Mouse (Mus musculus): ENCODE data around the gene Cdr2. TPM values are rescaled to one million over a fixed set of nuclear protein-coding genes. Genes with fewer than 3 reads are reported as not detected.
"Not testable (repeated sequence)": the region's sequence is repeated elsewhere in the genome, so short reads cannot be mapped to it uniquely, and the experiment has no call there.

Gene Cdr2
- polyA plus RNA-seq, 1 experiment from 2014 or later: 39.3 TPM

DNA sequence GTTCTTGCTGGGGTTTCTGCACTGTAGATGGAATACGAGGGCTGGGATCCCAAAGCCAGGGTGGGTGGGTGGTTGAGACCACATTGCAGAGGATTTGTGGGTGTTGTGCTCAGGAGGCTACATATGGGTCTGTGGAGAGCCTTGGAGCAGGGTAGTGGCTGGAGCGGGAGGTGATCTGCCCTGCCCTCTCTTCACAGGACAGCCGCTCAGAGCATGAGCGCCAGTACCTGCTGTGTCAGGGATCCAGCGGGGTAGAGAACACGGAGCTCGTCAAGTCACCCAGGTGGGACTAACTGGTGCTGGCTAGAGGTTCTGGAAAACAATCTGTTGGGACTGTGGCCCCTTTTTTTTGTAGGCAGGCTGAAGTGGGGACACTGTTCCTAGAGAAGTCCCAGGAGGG is 49.0 kb downstream of the Cdr2 start:
- Histone ChIP-seq H3K27me3 (replicated peaks) (no peaks in the 10 kb centered on the region), H3K4me3 (no peak overlapping the region), H3K4me1 (peaks cover 20% of the 10 kb centered on the region), H3K4me2 (0 out of 2 replicates have a peak overlapping the region, but pooled peaks have one; percentile 3), H3K9me3 (replicated peaks) (no peaks in the 10 kb centered on the region), H3K9ac (peak overlapping the region; percentile 15), H3K27ac (peak overlapping the region; percentile 54), H3K36me3 (peaks cover 98% of the 10 kb centered on the region)
- 83% methylated on average over 7 of the region's 7 CpGs for WGBS (ENCODE audit: insufficient replicate concordance)
- ATAC-seq: peak; percentile 26; the same call in 1 of the 2 replicates

DNA sequence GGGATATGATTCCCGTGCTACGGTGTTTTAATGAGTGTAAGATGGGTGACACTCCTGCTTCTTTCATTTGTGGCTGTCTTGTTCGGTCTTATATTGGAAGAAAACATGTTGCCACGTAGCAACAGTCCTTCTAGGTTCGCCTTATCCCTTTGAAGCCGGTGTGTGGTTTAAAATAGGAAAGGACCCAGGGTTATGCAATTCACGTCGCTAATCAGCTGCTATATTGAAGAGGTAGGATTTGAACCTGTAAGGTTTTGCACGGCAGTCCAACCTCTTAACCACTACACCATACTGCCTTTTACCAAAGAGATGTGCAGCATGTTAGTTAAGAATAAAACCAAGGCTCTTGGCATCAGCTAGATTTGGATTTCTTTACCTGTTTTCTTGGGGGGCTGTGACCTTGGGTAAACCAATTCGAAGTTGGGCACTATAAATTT is 63.6 kb downstream of the Cdr2 start:
- ATAC-seq: peak; percentile 77
- Histone ChIP-seq H3K27me3 (replicated peaks) (no peaks in the 10 kb centered on the region), H3K4me2 (peak overlapping the region; percentile 95), H3K36me3 (peaks cover 24% of the 10 kb centered on the region), H3K4me1 (peaks cover 39% of the 10 kb centered on the region), H3K9me3 (replicated peaks) (no peaks in the 10 kb centered on the region), H3K9ac (peak overlapping the region; percentile 96), H3K4me3 (peak overlapping the region; percentile 96), H3K27ac (peak overlapping the region; percentile 95)
- 6% methylated on average over 10 of the region's 10 CpGs for WGBS (ENCODE audit: insufficient replicate concordance)

DNA sequence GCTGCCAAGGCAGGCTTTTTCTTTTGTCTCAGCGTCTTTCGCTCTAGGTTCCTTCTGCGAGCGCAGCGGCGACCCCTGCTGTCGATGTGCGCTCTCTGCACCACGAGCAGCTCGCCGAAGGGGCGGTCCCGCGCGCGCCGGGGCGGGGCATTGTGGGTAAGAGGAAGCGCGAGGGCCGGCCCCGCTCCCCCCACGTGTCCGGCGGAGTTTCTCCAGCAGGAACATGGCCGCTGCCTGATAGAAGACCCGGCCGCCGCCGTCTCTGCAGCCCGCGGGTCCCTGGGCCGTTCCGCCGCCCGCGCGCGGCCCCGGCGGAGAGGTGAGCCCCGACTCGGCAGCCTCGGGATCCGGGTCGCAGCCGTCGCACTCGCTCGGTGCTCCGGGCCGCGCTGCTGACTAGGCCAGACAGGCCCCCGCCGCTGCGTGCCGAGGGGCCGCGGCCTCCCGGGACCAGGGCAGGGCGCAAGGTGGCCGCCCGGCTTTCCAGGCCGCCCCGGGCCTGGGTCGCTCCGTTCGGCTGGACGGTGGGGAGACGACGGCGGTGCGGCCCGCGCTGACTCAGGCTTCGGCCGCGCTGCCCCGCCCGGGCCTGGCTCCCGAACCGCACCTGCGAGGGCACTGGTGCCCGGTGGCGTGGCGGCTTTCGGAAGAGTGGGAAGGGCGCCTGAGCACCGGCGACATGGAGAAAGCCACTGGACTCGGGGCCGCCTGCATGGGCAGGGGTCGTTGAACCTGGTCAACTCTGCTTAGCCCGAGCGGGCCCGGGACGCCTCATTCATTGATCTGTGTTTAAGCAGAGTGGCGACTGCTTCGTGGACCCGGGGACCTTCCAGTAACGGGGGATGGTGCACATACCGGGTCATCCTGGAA is 64.3 kb downstream of the Cdr2 start, which contains the start of gene Polr3e:
Gene Polr3e (plus strand): TSS at position 153 of the 870 bp plus-strand sequence.
- peaks cover 18% of the 10 kb centered on the region for H3K36me3 ChIP-seq
- under 1% methylated on average over 97 of the region's 102 CpGs for WGBS (ENCODE audit: insufficient replicate concordance)
- H3K9me3 ChIP-seq (replicated peaks): no peaks in the 10 kb centered on the region
- peak within 1 kb of the TSS; percentile 95 for H3K27ac ChIP-seq
- peaks cover 39% of the 10 kb centered on the region for H3K4me1 ChIP-seq
- peak; percentile 88 for ATAC-seq
- peak within 1 kb of the TSS; percentile 95 for H3K4me2 ChIP-seq
- peak within 1 kb of the TSS; percentile 96 for H3K4me3 ChIP-seq
- peak within 1 kb of the TSS; percentile 96 for H3K9ac ChIP-seq
- H3K27me3 ChIP-seq (replicated peaks): no peaks in the 10 kb centered on the region

DNA sequence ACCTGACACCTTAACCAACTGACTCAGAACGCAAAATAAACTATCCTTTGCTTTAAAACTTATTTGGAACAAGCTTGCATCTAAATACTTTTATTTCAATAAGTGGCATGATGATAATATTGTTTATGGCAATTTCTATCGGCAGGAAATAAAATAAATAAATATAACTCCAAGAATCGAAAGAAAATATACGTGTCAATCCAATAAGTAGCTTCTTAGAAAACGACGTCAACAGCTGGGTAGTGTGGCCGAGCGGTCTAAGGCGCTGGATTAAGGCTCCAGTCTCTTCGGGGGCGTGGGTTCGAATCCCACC is 64.9 kb downstream of the Cdr2 start:
- Histone ChIP-seq H3K9ac (peak overlapping the region; percentile 96; the same call in 1 of the 2 replicates), H3K4me2 (peak overlapping the region; percentile 95), H3K4me1 (peaks cover 39% of the 10 kb centered on the region), H3K9me3 (replicated peaks) (no peaks in the 10 kb centered on the region), H3K27me3 (replicated peaks) (no peaks in the 10 kb centered on the region), H3K27ac (no peak overlapping the region), H3K4me3 (peak overlapping the region; percentile 96), H3K36me3 (peaks cover 13% of the 10 kb centered on the region)
- ATAC-seq: no peak
- WGBS (ENCODE audit: insufficient replicate concordance): 4% methylated on average over 12 of the region's 12 CpGs

DNA sequence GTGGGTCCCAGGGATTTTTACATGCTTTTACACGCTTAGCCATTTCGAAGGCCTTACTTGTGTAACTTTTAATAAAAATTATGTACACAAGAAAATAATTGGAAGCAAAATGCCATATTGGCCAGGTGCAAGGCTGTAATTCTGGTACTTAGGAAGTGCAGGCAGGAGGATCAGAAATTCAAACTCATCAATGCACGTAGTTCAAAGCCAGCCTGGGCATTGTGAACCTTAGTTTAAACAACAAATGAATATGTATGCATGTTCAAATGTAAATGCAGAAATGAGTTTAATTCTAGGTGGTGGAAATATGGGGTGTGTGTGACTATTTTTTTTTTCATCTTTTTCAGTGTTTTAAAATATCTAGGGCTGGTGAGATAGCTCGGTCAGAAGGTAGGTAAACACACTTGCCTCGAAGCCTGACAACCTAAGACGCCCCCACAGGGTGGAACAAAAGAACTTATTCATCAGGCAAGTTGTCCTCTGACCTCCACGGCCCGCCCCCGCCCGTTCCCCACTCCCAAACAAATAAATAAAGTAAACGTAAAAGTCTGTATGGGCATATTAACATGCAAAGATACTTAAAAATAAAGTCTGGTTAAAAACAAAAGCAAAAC is 65.7 kb downstream of the Cdr2 start:
- WGBS (ENCODE audit: insufficient replicate concordance): 35% methylated on average over 11 of the region's 11 CpGs
- Histone ChIP-seq H3K27ac (peak overlapping the region; percentile 64), H3K27me3 (replicated peaks) (no peaks in the 10 kb centered on the region), H3K4me1 (peaks cover 39% of the 10 kb centered on the region), H3K36me3 (peaks cover 6% of the 10 kb centered on the region; the same call in 1 of the 2 replicates), H3K9me3 (replicated peaks) (no peaks in the 10 kb centered on the region), H3K4me3 (peak overlapping the region; percentile 96), H3K9ac (peak overlapping the region; percentile 43), H3K4me2 (peak overlapping the region; percentile 95)
- no peak for ATAC-seq

DNA sequence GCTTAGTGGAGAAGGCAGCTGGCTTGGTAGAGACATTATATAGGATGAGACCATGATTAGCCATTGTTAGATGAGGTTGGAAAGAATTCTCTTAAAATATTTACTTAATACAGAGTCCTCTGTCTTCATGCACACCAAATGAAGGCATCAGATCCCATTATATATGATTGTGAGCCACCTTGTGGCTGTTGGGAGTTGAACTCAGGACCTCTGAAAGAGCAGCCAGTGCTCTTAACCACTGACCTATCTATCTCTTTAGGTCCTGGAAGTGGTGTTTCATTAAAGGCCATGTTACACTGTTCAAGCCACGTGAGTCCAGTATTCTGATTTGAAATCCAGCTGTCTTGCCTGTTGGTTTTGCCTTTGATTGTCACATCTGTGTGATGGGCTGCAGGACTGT is 68.8 kb downstream of the Cdr2 start:
- WGBS (ENCODE audit: insufficient replicate concordance): 7% methylated on average over 1 of the region's 1 CpGs
- Histone ChIP-seq H3K9me3 (replicated peaks) (0 out of 2 replicates have a peak, but pooled peaks cover 2% of the 10 kb centered on the region), H3K4me2 (no peak overlapping the region), H3K4me3 (no peak overlapping the region), H3K36me3 (no peaks in the 10 kb centered on the region), H3K27me3 (replicated peaks) (no peaks in the 10 kb centered on the region), H3K27ac (no peak overlapping the region), H3K9ac (no peak overlapping the region), H3K4me1 (peaks cover 18% of the 10 kb centered on the region)
- no peak for ATAC-seq

DNA sequence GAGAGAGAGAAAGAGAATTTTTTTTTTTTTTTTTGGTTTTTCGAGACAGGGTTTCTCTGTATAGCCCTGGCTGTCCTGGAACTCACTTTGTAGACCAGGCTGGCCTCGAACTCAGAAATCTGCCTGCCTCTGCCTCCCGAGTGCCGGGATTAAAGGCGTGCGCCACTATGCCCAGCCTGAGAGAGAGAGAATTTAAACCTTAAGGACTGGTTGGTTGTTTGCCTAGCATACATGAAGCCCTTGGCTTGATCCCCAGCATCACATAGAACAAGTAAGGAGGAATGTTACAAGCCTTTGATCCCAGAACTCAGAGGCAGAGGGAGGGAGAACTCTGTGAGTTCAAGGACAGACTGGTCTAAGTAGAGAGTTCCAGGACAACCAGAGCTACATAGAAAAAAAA is 70.8 kb downstream of the Cdr2 start:
- H3K27ac ChIP-seq; H3K27me3 ChIP-seq (replicated peaks); ATAC-seq; H3K9me3 ChIP-seq (replicated peaks); H3K9ac ChIP-seq; H3K4me3 ChIP-seq; H3K4me1 ChIP-seq; H3K4me2 ChIP-seq; H3K36me3 ChIP-seq: not testable (repeated sequence)
- WGBS (ENCODE audit: insufficient replicate concordance): 81% methylated on average over 6 of the region's 6 CpGs

GRCm38 (mm10) chr7:120910172-120910571 is 71.9 kb downstream of the Cdr2 start:
- not testable (repeated sequence) for H3K4me2 ChIP-seq
- WGBS (ENCODE audit: insufficient replicate concordance): 61% methylated on average over 3 of the region's 3 CpGs

More at GRCm38 (mm10) chr7:120910172-120910571, 71.9 kb downstream of the Cdr2 start:
- not testable (repeated sequence) for H3K9me3 ChIP-seq (replicated peaks); H3K4me1 ChIP-seq; ATAC-seq; H3K27ac ChIP-seq; H3K4me3 ChIP-seq; H3K36me3 ChIP-seq; H3K27me3 ChIP-seq (replicated peaks); H3K9ac ChIP-seq

Other genes starting within 250 kb of the Cdr2 start
- gene Vwa3a, start 243.0 kb downstream of the Cdr2 start, polyA plus RNA-seq (2016; fragmentation: Nextera tagmentation; extraction: Ambion mirVana): not detected in 2 replicates
- not detected in 2 replicates for gene Gm5737, start 169.9 kb downstream of the Cdr2 start, polyA plus RNA-seq (2016; fragmentation: Nextera tagmentation; extraction: Ambion mirVana)
- 44.3 and 45.0 TPM in 2 replicates for gene Eef2k, start 139.5 kb downstream of the Cdr2 start, polyA plus RNA-seq (2016; fragmentation: Nextera tagmentation; extraction: Ambion mirVana)
- 27.4 and 27.9 TPM in 2 replicates for gene Polr3e, start 64.6 kb downstream of the Cdr2 start, polyA plus RNA-seq (2016; fragmentation: Nextera tagmentation; extraction: Ambion mirVana)
- gene Mfsd13b, start 197 bp upstream of the Cdr2 start, polyA plus RNA-seq (2016; fragmentation: Nextera tagmentation; extraction: Ambion mirVana): 0.18 TPM in 1 of 2 replicates, not detected in the other
- 71.8 and 73.5 TPM in 2 replicates for gene Mettl9, start 52.1 kb upstream of the Cdr2 start, polyA plus RNA-seq (2016; fragmentation: Nextera tagmentation; extraction: Ambion mirVana)
- gene Igsf6, start 92.3 kb upstream of the Cdr2 start, polyA plus RNA-seq (2016; fragmentation: Nextera tagmentation; extraction: Ambion mirVana): 6.6 and 7.6 TPM in 2 replicates
- gene Otoa, start 99.3 kb upstream of the Cdr2 start, polyA plus RNA-seq (2016; fragmentation: Nextera tagmentation; extraction: Ambion mirVana): 0.06 TPM in 1 of 2 replicates, not detected in the other

Measured in liver, embryonic 12.5 days (tissue).